Mouse (Mus musculus) brain, embryonic 14.5 days (tissue): ENCODE data around the gene Olfr741.

Experiments used
- CTCF ChIP-seq: fragments of 200-500 bp; IDR thresholded peaks from 2 replicates; pipeline ENCODE4 v1.5.1; 2012; ENCODE audit warnings: inconsistent platforms, mild to moderate bottlenecking, moderate library complexity, borderline replicate concordance; ENCODE audit not compliant: insufficient read depth, insufficient read length; ENCODE audit errors: extremely low read depth
- POLR2A ChIP-seq: fragments of 200-500 bp; IDR thresholded peaks from 2 replicates; pipeline ENCODE4 v1.6.1; 2012; ENCODE audit warnings: mild to moderate bottlenecking, inconsistent platforms, borderline replicate concordance; ENCODE audit not compliant: poor library complexity, insufficient read depth, insufficient read length, severe bottlenecking; ENCODE audit errors: extremely low read depth

GRCm38 (mm10) chr14:50503300-50503699 lies 30.8 kb downstream of the Olfr741 start, which contains the start of gene Olfr742:
- TF ChIP-seq CTCF: no peak
- TF ChIP-seq POLR2A: no peak
